Mouse (Mus musculus) retina, embryonic 14.5 days (tissue): ENCODE measurements at regions not wholly inside any gene's neighbourhood (a gene's known extent, or its start where the extent isn't known, plus 50 kb on each side); places are given as distances from the start of the nearest gene placed in this dataset.

Source experiments
- DNase-seq: peaks from one replicate; pipeline ENCODE4 v3.0.0-alpha.2; 2015; ENCODE audit warnings: low spot score

- peak; percentile 6 for DNase-seq
Observed at GRCm38 (mm10) chr19:51860666-51861065, 403.4 kb upstream of the Ins1 start.

- no peak for DNase-seq
Observed at GRCm38 (mm10) chr19:51868275-51868674, 395.8 kb upstream of the Ins1 start.

GRCm38 (mm10) chr19:51869901-51870300 lies 394.2 kb upstream of the Ins1 start:
- DNase-seq, result peak; percentile 19
